Mouse (Mus musculus): ENCODE data around the gene Pawr.

DNA sequence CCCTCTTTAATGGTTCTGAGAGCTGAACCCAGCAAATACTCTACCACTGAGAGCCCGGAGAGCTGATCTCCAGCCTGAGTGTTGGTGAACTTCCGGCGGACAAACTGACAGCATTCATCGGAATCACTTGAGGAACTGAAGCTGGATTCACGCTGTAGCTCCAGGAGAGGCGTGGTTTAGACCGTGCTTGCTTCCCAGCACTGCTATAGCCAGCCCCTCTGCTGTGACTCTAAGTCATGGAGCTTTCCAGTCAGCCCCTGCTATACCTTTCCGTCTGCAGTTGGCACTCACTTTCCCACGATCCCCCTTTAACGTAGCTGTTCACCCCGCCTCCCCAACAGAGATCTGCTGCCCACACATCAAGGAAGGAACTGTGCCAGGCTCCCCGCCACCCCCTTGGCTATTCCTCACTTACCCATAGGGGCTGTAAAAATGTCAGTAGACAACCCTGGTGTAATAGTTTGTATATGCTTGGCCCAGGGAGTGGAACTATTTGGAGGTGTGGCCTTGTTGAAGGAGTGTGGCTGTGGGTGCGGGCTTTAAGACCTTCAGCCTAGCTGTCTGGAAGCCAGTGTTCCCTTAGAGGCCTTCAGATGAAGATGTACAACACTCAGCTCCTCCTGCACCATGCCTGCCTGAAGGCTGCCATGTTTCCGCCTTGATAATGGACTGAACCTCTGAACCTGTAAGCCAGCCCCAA is 83.2 kb downstream of the Pawr start:
- TF ChIP-seq POLR2A (IDR thresholded peaks at IDR 0.05; ENCODE audit: insufficient read depth, low read length): no peak
- no peak for TF ChIP-seq EP300 (IDR thresholded peaks at IDR 0.05; ENCODE audit: insufficient read depth, low read depth, low read length)
- TF ChIP-seq CTCF (IDR thresholded peaks at IDR 0.05; ENCODE audit: low read depth, low read length): no peak

Data from ES-Bruce4 (cell line).